Mouse (Mus musculus) stomach, embryonic 15.5 days (tissue): ENCODE data around the gene Ahnak. TPM values are rescaled to one million over a fixed set of nuclear protein-coding genes. Genes with fewer than 3 reads are reported as not detected.
A peak's percentile ranks its signal among the peaks of the same experiment; 100 is the strongest.
"Not testable (repeated sequence)": the region's sequence is repeated elsewhere in the genome, so short reads cannot be mapped to it uniquely, and the experiment has no call there.

Experiments used
- ATAC-seq: fragments of 200-750 bp; cut with Nextera tagmentation; 2 replicates; pipeline ENCODE4 v1.8.0; 2017; ENCODE audit warnings: low read depth, moderate number of reproducible peaks, moderate TSS enrichment; ENCODE audit not compliant: insufficient read depth, low FRiP score
- H3K27ac ChIP-seq: fragments of 300-500 bp; sonication (generic); 2 replicates; pipeline ENCODE4 v1.5.1; 2015; ENCODE audit warnings: mild to moderate bottlenecking, inconsistent platforms
- H3K27me3 ChIP-seq: fragments of 300-500 bp; sonication (generic); replicated peaks from 2 replicates; pipeline ENCODE4 v1.6.1; 2015; ENCODE audit warnings: inconsistent platforms
- H3K36me3 ChIP-seq: fragments of 300-500 bp; sonication (generic); 2 replicates; pipeline ENCODE4 v1.6.1; 2015; ENCODE audit warnings: inconsistent platforms
- H3K4me1 ChIP-seq: fragments of 300-500 bp; sonication (generic); 2 replicates; pipeline ENCODE4 v1.6.1; 2015; ENCODE audit warnings: inconsistent platforms
- H3K4me2 ChIP-seq: fragments of 300-500 bp; sonication (generic); 2 replicates; pipeline ENCODE4 v1.6.1; 2015; ENCODE audit warnings: mild to moderate bottlenecking, inconsistent platforms
- H3K4me3 ChIP-seq: fragments of 300-500 bp; sonication (generic); replicated peaks from 2 replicates; pipeline ENCODE4 v1.5.1; 2015; ENCODE audit warnings: inconsistent platforms
- H3K9ac ChIP-seq: fragments of 300-500 bp; sonication (generic); 2 replicates; pipeline ENCODE4 v1.6.1; 2015; ENCODE audit warnings: inconsistent platforms
- H3K9me3 ChIP-seq: fragments of 300-500 bp; sonication (generic); 2 replicates; pipeline ENCODE4 v1.6.1; 2016; ENCODE audit warnings: inconsistent platforms
- WGBS: fragments of 180-500 bp; shearing (Covaris S2); methylation state at CpG from one replicate; pipeline ENCODE4 v1.1.7; 2015; 5-methylcytosine and 5-hydroxymethylcytosine counted together
- polyA plus RNA-seq: library from polyadenylated mRNA; unstranded; fragments of >200 nt; fragmentation: Nextera tagmentation; extraction: Ambion mirVana; gene quantifications from 2 replicates; pipeline ENCODE4 v1.2.1, GENCODE M21; 2015

Gene Ahnak
- polyA plus RNA-seq, 1 experiment from 2014 or later = 43.5 TPM

DNA sequence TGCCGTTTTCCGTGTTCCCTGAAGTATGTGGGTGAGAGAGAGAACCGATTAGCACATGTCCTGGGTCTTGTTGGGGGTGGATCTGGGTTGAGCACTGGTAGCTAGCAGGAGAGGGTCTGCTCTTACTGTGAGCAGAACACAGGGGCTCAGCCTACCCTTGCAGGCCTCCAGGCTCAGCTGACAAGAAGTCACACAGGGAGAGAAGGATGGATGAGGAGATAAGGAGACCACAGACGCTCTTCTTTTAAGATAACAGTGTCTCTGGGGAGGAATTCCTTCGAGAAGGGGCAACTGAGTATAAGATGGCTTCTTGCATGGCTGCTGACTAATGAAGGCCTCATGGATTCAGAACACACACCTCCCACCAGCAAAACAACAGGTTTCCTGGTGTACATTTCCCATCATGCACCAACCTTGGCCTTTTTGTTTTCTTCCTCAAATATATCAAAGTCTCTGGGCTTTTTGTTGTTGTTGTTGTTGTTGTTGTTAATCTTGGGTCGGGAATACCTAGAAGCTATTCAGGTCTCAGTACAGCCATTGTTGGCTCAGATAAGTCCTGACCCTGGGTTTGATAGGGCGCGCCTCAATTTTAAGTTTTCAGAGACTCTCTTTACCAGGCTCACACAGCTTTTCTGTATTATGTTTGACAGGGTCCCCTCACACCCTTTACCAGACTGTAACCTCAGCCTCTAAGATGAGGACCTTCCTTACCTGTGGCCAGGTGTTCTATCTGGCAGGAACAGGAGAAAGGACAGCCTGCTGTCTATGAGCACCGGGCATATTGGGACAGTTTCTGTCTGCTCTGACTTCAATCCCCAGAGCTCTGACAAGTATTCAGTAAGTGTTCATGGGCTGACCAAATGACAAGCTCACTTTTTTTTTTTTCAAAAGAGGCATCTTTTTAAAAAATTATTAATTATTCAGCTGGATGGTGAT, 61.5 kb downstream of the Ahnak start:
- Histone ChIP-seq H3K27ac (no peak overlapping the region), H3K9me3 (no peaks in the 10 kb centered on the region), H3K4me1 (peaks cover 15% of the 10 kb centered on the region), H3K4me2 (no peak overlapping the region), H3K9ac (no peak overlapping the region), H3K4me3 (no peak overlapping the region), H3K36me3 (no peaks in the 10 kb centered on the region), H3K27me3 (no peaks in the 10 kb centered on the region)
- 53% methylated on average over 9 of the region's 9 CpGs for WGBS
- peak; percentile 45; the same call in 1 of the 2 replicates for ATAC-seq

DNA sequence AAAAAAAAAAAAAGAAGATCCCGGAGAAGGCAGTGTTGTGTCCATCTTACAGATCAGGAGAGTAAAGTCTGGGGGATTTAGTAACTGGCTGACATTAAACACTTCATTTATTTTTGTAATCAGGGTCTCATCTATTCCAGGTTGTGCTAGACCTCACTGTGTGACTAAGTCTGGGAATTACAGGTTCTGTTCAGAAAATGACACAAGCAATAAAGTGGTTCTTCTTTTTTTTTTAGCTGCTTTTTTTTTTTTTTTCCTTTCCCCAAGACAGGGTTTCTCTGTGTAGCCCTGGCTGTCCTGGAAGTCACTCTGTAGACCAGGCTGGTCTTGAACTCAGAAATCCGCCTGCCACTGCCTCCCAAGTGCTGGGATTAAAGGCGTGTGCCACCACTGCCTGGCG, 62.9 kb downstream of the Ahnak start:
- not testable (repeated sequence) for H3K4me2 ChIP-seq, H3K9me3 ChIP-seq, H3K4me3 ChIP-seq, ATAC-seq, H3K27ac ChIP-seq, H3K36me3 ChIP-seq, H3K27me3 ChIP-seq, H3K9ac ChIP-seq
- 90% methylated on average over 4 of the region's 4 CpGs for WGBS
- H3K4me1 ChIP-seq = peaks cover 12% of the 10 kb centered on the region

DNA sequence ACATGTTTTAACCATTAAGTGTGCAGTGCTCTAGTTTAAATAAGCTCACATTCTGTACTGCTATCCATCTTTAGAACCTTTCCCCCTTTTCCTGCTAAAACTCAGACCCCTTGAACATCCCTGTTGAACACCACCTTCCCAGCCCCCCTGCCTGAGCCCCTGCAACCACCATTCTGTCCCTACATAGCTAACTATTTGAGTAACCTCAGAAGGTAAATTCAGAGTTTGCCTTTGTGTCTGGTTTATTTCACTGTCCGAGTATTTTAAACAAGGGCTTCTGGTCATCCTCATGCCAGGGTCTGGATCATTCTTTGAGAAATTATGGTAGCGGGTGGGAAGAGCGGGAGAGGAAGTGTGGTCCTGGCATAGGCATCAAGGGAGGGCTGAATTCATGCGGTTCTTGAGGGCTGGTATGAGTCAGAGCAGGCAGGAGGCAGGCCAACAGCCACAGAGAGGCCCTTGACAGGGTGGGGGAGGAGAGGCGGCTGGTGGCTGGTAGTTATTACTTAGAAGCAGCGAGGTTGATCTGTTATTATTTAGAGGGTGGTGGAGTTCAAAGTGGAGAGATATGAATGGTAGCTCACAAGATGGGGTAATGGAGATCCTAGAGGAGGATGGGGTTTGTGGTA, 63.8 kb downstream of the Ahnak start:
- no peak overlapping the region for H3K4me2 ChIP-seq
- 17% methylated on average over 6 of the region's 6 CpGs for WGBS
- no peaks in the 10 kb centered on the region for H3K27me3 ChIP-seq
- no peak overlapping the region for H3K9ac ChIP-seq
- H3K4me3 ChIP-seq = no peak overlapping the region
- 0 out of 2 replicates have a peak, but pooled peaks cover 4% of the 10 kb centered on the region for H3K4me1 ChIP-seq
- no peaks in the 10 kb centered on the region for H3K9me3 ChIP-seq
- no peaks in the 10 kb centered on the region for H3K36me3 ChIP-seq
- peak overlapping the region; percentile 55; the same call in 1 of the 2 replicates for H3K27ac ChIP-seq
- peak; percentile 72; the same call in 1 of the 2 replicates for ATAC-seq

DNA sequence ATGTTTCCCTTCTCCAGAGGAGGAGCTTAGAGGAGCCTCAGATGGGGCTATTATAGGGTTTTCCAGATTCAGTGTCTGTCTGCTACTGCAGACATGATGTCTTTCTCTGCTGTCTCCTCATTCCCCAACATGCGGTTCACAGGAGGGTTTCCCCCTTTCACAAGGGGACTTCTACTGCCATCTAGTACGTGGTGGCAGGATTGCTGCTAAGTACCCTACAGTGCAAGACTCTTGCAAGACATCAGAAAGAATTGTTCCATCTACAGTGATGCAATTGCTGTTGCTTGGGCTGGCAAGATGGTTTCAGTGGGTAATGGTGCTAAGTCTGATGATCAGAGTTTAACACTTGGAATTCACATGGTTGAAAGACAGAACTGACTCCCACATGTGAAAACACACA, 66.1 kb downstream of the Ahnak start:
- Histone ChIP-seq H3K9ac (no peak overlapping the region), H3K4me1 (0 out of 2 replicates have a peak, but pooled peaks cover 4% of the 10 kb centered on the region), H3K4me3 (no peak overlapping the region), H3K36me3 (no peaks in the 10 kb centered on the region), H3K27me3 (no peaks in the 10 kb centered on the region), H3K27ac (no peak overlapping the region), H3K9me3 (no peaks in the 10 kb centered on the region), H3K4me2 (no peak overlapping the region)
- no peak for ATAC-seq
- 13% methylated on average over 2 of the region's 2 CpGs for WGBS

DNA sequence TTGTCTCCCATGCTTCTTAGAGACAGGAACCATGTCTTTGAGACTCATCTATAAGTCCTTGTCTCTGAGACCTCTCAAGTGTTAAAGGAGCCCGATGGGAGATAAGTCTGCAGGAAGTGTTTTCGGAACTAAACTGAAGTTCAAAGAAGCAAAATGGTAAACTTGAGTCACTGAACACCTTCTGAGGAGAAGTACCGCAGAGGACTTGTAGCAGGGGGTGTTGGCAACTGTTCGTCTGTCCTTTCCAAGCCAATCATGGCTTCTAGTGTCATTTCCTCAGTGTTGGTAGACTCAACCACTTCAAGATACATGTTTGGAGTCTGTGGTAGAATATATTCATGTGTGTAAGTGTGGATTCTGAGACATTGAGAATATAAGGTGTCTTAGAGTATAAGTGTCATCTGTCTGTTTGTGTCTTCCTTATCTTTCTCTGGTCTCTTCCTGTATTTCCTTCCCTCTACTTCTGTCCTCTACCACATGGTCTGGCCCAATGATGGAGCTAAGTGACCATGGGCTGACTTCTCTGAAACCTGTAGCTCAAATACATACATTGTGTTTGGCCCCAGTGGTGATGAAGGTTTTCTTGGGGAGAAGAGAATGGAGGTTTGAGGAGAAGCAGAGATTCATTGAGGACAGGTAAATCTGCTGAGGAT, 66.7 kb downstream of the Ahnak start:
- H3K4me3 ChIP-seq = no peak overlapping the region
- H3K4me2 ChIP-seq = no peak overlapping the region
- H3K9me3 ChIP-seq = no peaks in the 10 kb centered on the region
- no peaks in the 10 kb centered on the region for H3K36me3 ChIP-seq
- no peak for ATAC-seq
- 0 out of 2 replicates have a peak, but pooled peaks cover 4% of the 10 kb centered on the region for H3K4me1 ChIP-seq
- WGBS = 85% methylated on average over 4 of the region's 4 CpGs
- H3K27me3 ChIP-seq = no peaks in the 10 kb centered on the region
- no peak overlapping the region for H3K9ac ChIP-seq
- no peak overlapping the region for H3K27ac ChIP-seq

DNA sequence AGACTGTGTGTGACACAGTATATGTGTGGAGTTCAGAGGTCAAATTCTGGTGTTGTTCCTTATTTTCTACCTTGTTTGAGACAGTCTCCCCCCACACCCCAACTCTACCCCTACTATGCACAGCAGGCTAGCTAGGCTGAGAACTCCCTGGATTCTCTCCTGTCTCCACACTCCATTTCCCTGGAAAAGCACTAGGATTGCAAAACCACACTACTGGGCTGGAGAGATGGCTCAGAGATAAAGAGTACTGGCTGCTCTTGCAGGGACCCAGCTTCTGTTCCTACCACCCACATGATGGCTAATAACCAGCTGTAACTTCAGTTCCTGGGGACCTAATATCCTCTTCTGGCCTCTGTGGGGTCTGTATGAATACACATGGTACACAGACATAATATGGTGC, 68.6 kb downstream of the Ahnak start:
- Histone ChIP-seq H3K4me2 (no peak overlapping the region), H3K36me3 (no peaks in the 10 kb centered on the region), H3K9ac (no peak overlapping the region), H3K4me1 (0 out of 2 replicates have a peak, but pooled peaks cover 4% of the 10 kb centered on the region), H3K4me3 (no peak overlapping the region), H3K27ac (no peak overlapping the region), H3K9me3 (no peaks in the 10 kb centered on the region), H3K27me3 (no peaks in the 10 kb centered on the region)
- ATAC-seq = no peak

DNA sequence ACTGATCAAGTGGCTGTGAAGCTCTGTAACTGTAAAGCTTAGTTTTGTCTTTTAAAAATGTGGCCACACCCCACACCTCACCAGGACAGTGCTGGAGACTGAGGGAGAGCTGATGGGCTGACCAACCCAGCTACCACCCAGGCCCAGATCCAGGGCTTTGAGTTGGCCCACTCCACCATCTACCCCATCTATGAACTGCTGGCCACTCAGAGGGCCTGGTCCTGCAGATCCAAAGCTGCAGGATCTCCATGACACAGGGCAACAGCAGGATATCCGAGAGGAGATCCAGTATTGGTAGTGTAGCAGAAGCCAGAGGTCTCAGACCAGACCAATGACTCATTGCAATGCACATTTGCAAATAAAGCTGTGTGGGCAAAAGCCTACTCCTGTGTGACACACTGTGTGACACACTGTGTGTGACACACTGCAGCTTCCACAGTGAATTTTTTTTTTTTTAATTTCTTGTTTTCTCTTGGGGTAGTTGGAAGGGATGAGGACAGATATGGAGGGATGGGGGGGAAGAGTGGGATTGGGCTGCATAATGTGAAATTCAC, 69.3 kb downstream of the Ahnak start:
- no peak for ATAC-seq
- Histone ChIP-seq H3K4me2 (no peak overlapping the region), H3K36me3 (no peaks in the 10 kb centered on the region), H3K9ac (no peak overlapping the region), H3K27me3 (no peaks in the 10 kb centered on the region), H3K4me1 (0 out of 2 replicates have a peak, but pooled peaks cover 1% of the 10 kb centered on the region), H3K9me3 (no peaks in the 10 kb centered on the region), H3K4me3 (no peak overlapping the region), H3K27ac (no peak overlapping the region)
- 77% methylated on average over 1 of the region's 1 CpGs for WGBS

DNA sequence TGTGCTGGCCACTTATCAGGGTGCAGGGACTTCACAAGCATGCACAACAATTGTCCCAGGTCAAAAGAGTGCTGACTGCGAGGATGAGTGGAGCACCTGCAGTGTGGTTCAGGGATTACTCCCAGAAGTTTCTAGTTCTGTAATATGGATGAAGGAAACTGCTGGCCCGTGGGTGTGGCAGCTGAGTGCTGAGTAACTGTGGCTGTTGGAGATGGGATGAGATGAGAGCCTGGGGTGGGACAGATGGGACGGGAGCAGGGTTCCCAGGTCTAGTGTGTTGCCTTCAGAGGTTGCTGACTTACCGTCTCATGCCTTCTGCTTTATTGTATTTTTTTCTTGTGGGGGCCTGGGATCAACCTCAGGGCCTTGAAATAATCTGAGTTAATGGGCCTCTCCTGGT, 69.9 kb downstream of the Ahnak start:
- 70% methylated on average over 4 of the region's 4 CpGs for WGBS
- Histone ChIP-seq H3K27me3 (no peaks in the 10 kb centered on the region), H3K9ac (no peak overlapping the region), H3K27ac (no peak overlapping the region), H3K36me3 (no peaks in the 10 kb centered on the region), H3K4me3 (no peak overlapping the region), H3K9me3 (no peaks in the 10 kb centered on the region), H3K4me1 (no peaks in the 10 kb centered on the region), H3K4me2 (no peak overlapping the region)
- ATAC-seq = no peak

DNA sequence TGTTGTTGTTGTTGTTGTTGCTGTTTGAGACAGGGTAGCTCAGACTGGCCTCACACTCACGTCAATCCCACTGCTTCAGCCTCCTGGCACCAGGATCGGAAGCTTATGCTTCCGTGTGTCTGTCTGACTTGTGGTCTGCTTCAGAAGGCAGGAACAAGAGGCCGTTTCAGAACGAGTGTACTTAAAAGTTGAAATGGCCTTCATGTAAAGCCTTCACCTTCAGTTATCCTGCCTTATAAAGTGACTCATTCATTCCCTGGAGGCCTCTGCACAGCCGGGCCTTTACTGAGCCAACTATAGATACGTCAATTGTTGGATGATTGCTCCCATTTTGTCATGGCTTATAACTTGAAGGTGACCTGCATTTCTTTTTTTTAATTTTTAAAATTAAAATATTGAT, 70.3 kb downstream of the Ahnak start:
- no peaks in the 10 kb centered on the region for H3K4me1 ChIP-seq
- no peak overlapping the region for H3K4me2 ChIP-seq
- no peak for ATAC-seq
- WGBS = 76% methylated on average over 7 of the region's 7 CpGs
- no peak overlapping the region for H3K27ac ChIP-seq
- no peaks in the 10 kb centered on the region for H3K36me3 ChIP-seq
- H3K9me3 ChIP-seq = no peaks in the 10 kb centered on the region
- H3K27me3 ChIP-seq = no peaks in the 10 kb centered on the region
- H3K4me3 ChIP-seq = no peak overlapping the region
- H3K9ac ChIP-seq = no peak overlapping the region

DNA sequence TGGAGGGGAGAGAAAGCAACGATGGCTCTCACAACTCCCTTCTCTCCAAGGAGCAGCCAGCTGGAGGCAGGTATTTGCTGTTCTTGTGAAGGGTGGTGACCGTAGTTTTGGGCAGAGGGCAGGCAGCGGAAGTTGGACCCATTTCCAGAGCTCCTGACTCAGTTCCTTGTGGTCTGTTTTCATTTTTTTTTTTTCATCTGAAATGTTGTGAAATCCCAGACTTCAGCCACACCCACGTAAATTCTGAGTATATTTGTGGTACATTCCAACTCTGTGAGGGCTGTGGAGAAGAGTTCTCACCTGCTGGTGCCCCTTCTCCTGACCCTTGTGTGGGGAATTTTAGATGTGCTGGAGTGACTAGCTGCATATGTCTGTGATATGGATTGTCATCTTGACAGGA, 71.0 kb downstream of the Ahnak start:
- H3K4me3 ChIP-seq = no peak overlapping the region
- H3K9ac ChIP-seq = no peak overlapping the region
- WGBS = 80% methylated on average over 4 of the region's 4 CpGs
- no peak for ATAC-seq
- no peak overlapping the region for H3K27ac ChIP-seq
- H3K36me3 ChIP-seq = no peaks in the 10 kb centered on the region
- H3K4me1 ChIP-seq = no peaks in the 10 kb centered on the region
- no peaks in the 10 kb centered on the region for H3K9me3 ChIP-seq
- H3K27me3 ChIP-seq = no peaks in the 10 kb centered on the region
- H3K4me2 ChIP-seq = no peak overlapping the region

DNA sequence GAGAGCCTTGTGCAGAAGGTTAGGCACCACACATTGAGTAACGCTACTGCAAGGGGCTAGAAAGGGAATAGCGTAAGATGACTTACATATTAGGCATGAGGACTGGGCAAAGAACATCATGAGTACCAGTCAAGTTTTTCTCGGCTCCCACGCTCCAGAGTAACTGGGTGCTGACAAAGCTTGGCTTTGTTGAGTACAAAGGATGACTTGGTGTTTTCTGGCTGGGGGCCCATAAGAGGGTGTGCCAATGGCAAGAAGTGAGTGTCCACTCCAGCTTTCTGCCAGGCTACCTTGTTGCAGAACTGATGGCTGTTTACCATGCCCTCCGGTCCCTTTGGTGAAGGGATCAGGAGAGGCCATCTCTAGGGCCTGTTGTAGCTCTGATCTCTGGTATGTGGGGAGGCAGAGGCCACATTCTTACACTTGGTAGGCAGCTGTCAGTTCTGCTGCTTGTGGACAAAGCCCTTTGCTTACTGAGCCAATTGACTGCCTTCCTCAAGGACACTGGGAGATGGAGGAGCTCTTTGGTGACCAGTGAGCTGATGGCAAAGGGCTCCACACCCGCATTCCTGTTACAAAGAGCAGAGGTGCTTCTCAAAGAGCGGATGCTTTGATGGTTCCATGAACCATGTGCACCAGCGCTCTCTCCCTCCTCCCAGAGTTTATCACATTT, 72.3 kb downstream of the Ahnak start:
- H3K4me2 ChIP-seq = no peak overlapping the region
- no peaks in the 10 kb centered on the region for H3K36me3 ChIP-seq
- WGBS = 84% methylated on average over 8 of the region's 8 CpGs
- H3K4me3 ChIP-seq = no peak overlapping the region
- no peak for ATAC-seq
- no peak overlapping the region for H3K27ac ChIP-seq
- H3K4me1 ChIP-seq = peaks cover 9% of the 10 kb centered on the region
- H3K27me3 ChIP-seq = no peaks in the 10 kb centered on the region
- H3K9me3 ChIP-seq = no peaks in the 10 kb centered on the region
- H3K9ac ChIP-seq = no peak overlapping the region
